Mouse (Mus musculus): ENCODE results near the gene Incenp.
"Not testable (repeated sequence)": the region's sequence is repeated elsewhere in the genome, so short reads cannot be mapped to it uniquely, and the experiment has no call there.

Gene Incenp

GRCm38 (mm10) chr19:9899072-9899779 lies at the start of gene Incenp:
TSS of gene Incenp (minus strand) at chr19:9899551.
- DNase-seq (ENCODE audit: extremely low spot score, low spot score) = peak; percentile 90

DNA sequence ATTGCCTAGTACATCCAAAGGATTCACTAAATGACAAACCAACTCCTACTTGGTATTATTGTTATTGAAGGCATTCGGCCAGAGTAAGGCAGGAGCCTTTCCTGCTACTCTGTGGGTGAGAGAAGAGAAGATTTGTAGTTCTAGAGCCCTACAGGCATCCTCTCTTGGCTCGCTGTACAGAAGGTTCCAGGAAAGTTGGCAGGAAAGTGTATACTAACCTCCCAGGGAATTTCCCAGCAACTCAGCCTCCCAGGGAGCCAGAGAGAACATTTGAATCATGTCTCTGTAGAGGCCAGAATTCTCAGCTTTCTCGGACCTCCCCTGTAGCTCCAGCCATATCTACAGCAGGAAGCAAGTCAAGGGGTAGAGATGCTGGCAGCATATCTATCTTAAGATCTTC lies 47.6 kb upstream of the Incenp start:
- no peak for DNase-seq (ENCODE audit: extremely low spot score, low spot score)

DNA sequence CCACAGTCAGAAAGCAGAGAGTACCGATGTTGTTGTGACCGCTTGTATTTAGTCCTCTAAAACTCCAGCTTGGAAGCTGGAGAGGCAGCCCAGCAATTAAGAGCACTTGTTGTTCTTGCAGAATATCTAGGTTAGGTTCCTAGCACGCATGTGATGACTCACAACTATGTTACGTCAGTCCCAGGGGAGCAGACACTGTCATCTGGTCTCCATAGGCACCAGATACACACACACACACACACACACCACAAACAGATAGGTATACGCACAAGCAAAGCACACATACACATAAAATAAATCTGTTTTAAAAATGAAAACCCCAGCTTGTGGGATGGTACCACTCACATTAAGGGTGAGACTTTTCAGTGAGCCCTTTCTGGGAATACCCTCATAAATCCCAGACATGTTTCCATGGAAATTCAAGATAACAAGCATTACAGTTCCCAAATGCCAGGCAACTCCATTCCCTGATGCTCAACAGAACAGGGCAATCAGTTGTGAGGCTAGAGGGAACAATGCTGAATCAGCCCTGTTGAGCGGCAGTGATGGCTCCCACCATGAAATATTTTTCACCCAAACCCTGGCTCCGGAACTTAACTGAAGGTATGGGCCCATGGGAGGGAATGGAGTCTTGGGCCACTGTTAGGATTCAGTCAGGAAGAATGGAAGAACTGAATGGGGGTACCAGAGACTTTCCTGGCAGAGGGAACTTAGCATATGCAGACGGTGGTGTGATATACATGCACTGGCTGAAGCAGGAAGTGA lies 46.6 kb upstream of the Incenp start:
- DNase-seq (ENCODE audit: extremely low spot score, low spot score) = no peak

DNA sequence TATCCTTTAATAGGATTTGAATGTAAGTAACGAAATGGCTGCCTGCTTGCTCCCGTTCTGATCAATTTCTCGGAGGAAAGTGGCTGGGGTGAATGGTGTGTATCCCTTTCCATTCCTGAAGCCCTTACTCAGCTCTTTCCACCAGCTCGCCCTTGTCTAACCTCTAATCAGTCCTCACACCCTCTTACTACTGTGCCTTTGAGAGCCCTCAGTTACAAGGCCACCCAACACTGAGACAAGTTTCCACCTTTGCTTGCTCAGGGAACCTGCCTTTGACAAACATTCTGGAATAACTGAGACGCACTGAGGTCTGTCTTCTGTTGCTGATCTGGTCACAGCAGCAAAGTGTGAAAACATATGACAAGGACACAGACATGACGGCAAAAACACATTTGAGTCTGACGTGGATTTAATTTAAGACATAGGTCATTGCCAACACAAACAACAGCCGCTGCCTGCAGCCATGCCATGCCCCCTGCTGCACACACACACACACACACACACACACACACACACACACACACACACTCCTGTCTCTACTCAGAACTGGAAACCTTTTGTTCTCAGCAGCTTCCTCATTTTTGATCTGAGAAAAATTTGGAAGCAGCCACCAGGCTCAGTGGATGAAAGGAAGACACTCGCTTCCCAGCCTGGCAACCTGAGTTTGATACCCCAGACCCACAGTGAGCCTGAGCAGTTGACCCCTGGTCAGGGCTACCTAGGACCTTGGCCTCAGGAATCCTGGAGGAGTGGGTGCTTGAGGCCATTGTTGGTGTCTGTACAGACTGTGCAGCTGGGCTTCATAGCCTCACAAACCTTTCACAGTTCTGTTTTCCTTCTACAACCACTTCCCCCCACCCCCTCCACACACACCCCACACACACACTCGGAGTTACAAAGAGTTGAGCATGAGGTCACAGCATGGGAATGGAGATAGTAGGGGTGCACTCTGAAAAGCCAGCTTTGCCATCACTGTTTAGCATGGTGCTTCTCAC lies 43.5 kb upstream of the Incenp start:
- DNase-seq (ENCODE audit: extremely low spot score, low spot score) = peak; percentile 35

- DNase-seq (ENCODE audit: extremely low spot score, low spot score) = no peak
Observed at GRCm38 (mm10) chr19:9941809-9942208, 42.5 kb upstream of the Incenp start.

DNA sequence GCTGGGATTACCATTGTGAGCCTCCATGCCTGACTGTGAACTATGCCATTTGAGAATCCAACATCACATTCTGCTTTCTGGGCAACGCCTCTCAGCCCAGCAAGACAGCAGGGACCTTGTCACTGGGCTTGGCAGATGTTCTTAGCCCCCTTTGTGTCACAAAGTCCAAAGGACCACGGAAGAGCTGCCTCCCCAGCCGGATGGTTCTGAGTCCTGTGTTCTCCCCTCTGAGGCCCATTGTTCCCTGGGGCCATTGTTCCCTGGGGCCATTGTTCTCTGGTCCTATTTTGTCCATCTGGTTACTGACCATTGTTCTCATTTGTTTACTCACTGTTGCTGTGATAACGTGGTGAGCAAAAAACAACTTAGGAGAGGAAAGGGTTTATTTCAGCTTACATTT lies 41.6 kb upstream of the Incenp start:
- no peak for DNase-seq (ENCODE audit: extremely low spot score, low spot score)

GRCm38 (mm10) chr19:9939841-9940240 lies 40.5 kb upstream of the Incenp start:
- no peak for DNase-seq (ENCODE audit: extremely low spot score, low spot score)

- no peak for DNase-seq (ENCODE audit: extremely low spot score, low spot score)
Observed at GRCm38 (mm10) chr19:9938824-9939303, 39.5 kb upstream of the Incenp start.

GRCm38 (mm10) chr19:9938156-9938823 lies 38.9 kb upstream of the Incenp start:
- DNase-seq (ENCODE audit: extremely low spot score, low spot score) = no peak

DNA sequence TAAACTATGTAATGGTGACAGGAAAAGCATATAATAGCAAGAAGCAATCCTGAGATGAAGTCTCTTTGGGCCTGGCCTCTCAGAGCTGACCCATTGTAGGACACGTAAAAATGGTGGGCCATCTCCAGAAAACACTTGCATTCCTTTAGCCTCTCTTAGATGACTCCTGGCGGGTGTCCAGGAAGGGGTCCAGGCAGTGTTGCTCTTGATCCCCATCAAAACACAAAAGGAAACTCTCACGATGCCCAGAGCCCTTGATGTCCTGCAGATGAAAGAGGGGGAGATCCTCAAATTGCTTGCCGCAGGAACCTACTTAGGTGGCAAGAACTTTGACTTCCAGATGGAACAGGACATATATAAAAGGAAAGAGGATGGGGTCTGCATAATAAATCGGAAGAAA lies 38.1 kb upstream of the Incenp start:
- DNase-seq (ENCODE audit: extremely low spot score, low spot score) = no peak

DNA sequence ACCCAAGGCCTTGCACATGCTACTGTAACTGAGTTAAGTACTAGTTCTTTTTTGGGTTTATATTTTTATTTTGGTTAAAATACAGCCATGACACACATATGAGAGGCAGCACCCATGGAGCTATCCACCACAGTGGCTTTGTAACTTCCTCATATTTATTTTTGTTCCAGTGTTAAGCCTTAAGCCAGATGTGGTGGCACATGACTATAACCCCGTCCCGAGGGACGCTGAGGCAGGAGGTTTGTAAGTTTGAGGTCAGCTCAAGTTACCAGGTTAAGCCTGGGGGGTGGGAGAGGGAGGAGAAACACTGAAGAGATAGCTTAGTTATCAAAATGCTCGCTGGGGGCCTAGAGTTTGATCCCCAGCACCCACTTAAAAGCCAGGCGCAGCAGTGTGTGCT lies 37.2 kb upstream of the Incenp start:
- no peak for DNase-seq (ENCODE audit: extremely low spot score, low spot score)

- DNase-seq (ENCODE audit: extremely low spot score, low spot score) = no peak
Observed at GRCm38 (mm10) chr19:9933908-9934307, 34.6 kb upstream of the Incenp start.

- DNase-seq (ENCODE audit: extremely low spot score, low spot score) = not testable (repeated sequence)
Observed at GRCm38 (mm10) chr19:9931167-9931607, 31.8 kb upstream of the Incenp start.

GRCm38 (mm10) chr19:9928089-9928488 lies 28.7 kb upstream of the Incenp start:
- DNase-seq (ENCODE audit: extremely low spot score, low spot score) = no peak

DNA sequence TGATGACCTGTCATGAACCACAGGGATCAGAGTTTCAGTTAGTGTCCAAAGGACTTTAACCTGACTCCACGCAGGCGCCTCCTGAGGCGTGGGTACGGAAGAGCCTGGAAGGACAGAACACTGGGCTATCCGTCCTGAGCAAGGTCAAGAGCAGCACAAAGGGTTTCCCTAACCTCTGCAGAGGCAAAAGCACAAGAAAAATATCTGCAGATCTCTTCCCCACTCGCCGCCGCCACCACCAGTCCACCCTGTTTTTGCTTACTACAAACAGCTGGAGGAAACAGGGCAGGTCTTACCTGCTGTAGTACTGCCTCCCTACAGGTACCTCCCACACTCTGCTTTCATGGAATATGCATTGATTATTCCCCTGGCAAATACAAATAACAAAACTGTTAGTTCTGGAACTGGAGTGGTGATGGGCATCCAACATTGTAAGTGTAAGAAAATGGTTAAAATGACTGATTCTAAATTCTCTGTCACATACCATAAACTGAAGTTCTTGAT lies 25.5 kb upstream of the Incenp start:
- no peak for DNase-seq (ENCODE audit: extremely low spot score, low spot score)

DNA sequence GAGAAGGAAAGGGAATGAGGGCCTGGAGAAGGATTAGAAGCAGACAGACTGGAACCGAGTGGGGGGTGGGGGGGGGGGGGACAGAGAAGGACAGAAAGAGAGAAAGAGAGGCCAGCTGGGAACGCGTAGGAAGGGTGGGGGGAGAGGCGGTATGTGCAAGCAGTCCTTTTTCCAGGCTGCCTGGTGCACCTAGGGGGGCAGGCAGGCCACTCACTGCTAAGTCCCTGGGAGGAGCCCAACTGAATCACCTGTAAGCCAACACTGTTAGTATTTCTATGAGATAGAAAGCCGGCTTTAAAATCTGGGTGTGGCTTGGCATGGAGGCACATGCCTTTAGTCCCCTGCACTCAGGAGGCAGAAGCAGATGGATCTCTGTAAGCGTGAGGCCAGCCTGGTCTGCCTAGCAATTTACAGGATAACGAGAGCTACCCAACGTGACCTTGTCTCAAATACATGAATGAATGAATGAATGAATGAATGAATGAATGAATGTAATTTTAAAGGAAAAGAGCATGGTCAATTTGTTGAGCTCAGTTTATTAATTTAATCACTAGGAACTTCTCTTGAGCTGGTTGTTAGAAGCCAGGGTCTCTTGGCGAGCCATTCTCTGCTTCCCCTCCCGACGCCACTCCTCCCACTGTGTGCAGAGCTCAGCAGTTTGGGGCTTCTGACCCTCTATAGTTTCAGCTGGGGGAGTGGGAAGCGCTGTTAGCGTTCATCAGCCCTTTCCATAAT lies 24.9 kb upstream of the Incenp start:
- DNase-seq (ENCODE audit: extremely low spot score, low spot score) = no peak

- DNase-seq (ENCODE audit: extremely low spot score, low spot score) = no peak
Observed at GRCm38 (mm10) chr19:9923048-9923447, 23.7 kb upstream of the Incenp start.

GRCm38 (mm10) chr19:9922228-9922627 lies 22.9 kb upstream of the Incenp start:
- no peak for DNase-seq (ENCODE audit: extremely low spot score, low spot score)

DNA sequence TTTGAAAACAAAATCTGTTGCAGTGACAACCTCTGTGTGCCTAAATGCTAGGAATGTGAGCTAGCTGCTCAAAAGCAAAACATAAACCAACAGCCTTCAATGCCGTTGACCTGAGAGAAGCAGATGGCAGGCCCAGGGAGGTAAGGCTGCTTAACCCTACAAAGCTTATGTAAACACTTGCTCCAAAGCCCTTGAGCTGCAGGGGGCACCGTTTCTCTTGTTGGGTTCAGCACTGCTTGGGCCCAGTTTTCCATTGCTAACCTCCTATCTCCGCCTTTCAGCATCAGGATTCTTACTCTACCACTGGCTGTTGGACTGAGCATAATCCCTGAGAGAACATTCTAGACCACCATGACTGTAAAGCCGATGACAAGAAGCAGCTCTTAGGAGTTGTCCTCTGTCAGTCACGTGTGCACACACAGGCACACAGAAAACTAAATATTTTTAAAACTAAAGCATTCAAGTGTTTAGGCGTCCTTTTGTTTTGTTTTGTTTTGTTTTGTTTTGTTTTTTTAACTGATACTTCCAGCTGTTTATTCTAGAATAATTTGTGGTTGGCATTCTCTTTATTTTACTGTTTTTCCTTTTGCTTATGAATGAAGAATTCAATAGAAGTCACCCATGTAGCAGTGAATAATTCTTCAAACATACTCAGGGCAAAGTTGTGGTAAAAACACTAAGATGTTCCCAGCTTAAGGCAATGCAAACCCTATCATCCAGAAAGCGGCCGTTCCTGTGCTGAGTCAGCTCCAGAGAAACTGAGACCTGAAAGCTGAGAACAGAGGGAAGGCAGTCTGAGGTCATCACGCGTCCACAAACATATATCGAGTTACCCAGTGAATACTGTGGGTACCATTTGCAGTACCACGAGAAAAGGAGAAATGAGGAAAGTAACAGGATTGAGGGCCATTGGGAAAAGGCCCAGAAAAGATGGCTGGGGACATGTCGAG lies 21.8 kb upstream of the Incenp start:
- DNase-seq (ENCODE audit: extremely low spot score, low spot score) = no peak
